Mouse (Mus musculus): ENCODE data around the gene Hunk.

Gene Hunk

DNA sequence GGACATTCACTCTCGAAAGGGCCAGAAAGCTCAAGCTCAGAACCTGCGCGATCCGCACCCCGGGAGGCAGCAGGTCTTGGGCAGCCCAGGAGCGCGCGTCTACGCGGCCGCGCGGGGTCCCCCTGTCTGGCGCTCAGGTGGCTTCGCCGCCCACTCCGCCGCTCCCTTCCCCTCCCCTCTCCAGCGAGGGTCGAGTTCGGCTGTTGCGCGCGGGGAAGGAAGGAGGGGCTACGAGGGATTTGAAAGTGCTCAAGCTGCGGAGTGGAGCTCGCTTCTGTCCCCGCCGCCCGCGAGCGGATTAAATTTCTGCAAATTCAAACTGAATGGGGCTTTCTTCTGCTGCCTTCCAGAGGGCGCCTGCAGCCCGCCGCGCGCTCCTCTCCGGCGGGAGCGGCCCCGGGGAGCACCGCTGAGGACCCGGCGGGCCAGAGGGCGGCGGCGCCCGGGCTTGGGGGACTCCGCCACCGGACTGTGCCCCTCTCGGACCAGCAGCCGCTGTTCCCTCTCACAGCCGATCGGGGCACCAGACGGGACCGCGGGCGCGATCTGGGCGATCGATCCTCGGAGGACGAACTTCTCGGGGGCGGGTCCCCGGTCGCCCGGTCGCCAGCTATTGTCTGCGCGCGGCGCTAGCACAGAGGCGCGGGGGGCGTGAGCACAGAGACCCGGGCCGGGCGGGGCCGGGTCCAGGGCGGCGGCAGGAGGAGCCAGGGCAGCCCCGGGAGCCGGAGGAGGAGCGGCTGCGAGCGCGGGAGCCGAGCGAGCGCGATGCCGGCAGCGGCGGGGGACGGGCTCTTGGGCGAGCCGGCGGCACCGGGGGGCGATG is at the start of gene Hunk:
TSS of gene Hunk (plus strand) at position 326 of the 826 bp plus-strand sequence.
- DNase-seq (ENCODE audit: low read depth): peak; percentile 2

DNA sequence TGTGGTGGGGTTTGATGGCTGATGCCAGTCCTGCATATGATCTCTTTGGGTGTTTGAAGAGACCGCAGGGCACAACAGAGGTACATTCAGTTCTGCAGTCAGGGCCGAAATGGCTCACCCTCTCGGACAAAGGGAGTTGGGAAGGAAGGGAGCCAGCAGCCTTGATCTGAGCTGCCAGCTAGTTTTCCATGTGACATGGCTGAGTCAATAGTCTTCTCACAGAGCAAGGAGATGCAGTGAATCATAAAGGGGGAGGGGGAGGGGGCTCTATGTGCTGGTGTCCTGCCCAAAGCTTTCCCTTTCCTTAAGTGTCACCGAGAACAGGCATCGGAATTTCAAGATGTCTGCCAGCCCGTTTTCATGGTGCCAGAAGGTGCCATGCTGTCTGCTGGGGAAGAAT is 46.8 kb upstream of the Hunk start:
- DNase-seq (ENCODE audit: low read depth): no peak

DNA sequence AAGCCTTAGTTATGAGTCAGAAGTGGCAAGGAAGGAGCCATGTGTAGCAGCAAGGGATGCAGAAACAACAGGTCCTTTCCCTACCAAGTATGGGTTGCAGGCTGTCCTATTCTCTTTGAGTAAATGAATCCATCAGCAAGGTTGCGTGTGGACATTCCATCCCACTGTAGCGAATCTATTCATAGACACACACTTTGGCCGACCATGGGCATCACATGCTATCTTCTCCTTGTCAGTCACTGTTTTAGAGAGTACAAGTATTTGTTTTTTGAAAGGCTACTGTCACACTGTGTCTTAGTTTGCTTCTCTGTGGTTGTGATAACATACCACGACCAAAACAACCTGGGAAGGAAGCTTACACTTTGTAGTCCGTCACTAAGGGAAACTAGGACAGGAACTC is 44.7 kb upstream of the Hunk start:
- peak; percentile 21 for DNase-seq (ENCODE audit: low read depth)

DNA sequence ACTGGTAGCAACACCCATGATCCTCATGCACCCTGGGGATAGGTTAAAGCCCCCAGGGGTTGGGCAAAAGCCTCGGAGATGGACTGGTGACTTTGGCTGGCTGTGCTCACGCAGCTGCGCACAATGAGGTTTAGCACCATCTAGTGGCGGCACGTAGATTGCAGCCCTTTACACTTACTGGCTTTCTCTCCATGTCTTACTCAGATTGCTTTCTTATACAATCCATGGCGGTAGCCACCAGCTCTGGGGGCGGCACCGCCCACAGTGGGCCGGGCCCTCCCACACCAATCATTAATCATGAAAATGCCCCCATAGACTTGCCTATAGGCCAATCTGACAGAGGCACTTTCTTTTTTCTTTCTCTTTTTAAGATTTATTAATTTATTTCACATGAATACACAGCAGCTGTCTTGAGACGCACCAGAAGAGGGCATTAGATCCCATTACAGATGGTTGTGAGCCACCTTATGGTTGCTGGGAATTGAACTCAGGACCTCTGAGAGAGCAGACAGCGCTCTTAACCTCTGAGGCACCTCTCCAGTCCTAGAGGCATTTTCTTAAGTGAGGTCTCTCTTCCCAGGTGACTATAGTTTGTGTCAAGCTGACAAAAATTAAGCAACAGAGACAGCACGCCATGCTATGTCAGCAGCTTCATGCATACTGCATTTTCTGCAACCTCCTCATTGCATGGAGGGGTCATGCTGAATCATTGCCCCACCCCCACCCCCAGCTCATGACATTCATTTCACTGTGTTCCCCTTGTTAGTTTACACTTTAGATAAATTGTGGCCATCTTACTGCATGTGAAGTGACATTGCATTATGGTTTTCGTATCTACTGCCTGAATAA is 35.9 kb upstream of the Hunk start:
- peak; percentile 77 for DNase-seq (ENCODE audit: low read depth)

DNA sequence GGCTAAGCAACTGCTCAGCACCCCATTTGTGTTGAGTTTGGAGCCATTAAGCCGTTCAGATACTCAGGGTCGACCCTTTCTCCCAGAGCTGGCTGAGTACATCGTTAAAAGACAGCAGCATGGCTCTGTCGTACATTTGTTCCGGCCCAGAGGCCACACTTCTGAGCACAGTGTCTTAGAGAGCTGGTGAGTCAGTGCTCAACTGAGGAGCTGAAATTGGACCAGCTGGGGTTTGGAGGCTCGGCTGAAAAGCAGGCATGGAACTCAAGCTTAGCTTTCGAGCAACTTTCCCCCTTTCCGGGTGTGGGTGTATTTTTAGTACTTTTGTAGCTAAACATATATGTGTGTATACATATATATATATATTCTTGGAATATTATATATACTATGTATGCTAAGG is 34.1 kb upstream of the Hunk start:
- DNase-seq (ENCODE audit: low read depth): no peak

DNA sequence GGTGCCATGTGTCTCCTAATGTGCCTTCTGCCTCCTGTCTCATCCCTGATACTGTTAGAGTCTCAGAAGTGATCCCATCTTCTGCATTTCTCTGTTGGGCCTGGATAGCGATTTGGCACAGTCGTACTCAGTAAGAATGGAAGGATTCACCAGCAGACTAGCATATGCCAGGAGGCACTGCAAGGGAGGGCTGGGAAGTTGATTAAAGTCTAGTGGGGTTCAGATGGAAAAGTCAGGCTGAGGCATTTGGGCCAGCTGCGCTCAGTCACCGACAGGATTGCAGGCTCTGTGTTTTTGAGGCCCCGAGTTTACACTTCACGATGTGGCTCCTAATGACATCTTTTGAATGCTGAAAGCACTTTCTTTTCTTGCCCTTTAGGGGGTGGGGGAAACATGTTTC is 33.1 kb upstream of the Hunk start:
- no peak for DNase-seq (ENCODE audit: low read depth)

DNA sequence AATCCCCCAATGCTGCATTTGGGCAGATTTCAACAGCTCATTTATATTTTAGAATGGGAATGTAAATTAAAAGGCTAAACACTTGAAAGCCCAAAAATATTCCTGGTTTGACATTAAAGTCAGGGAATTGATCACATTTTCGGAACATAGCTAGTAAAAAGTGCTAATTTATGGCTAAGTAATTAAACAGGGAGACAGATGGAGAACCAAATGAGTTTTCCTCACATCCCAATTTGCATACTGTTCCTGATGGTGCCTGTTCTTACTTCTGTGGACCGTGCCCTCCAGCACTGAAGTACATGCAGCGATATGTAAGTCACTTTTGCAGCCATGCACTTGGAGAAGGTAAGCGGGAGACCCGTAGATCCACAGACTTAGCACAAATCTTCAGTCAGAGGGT is 32.7 kb upstream of the Hunk start:
- DNase-seq (ENCODE audit: low read depth): no peak

DNA sequence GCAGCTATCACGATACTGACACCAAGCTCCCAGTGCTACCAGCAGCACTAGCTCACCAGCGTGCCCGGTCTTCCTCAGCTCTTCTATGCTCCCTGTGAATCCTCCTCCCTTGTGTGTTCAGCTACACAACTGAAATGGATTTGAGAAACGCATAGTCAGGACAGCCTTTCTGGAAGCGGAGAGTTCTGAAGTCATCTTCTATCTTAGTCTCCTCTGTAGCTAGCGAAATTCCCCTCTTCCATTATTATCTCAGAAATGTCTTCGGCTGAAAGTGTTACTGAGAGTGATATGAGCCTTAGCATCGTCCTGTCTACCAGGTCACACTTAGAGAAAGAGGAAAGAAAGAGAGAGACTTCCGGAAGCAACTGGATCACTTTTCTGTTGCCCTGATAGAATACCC is 26.5 kb upstream of the Hunk start:
- DNase-seq (ENCODE audit: low read depth): no peak

DNA sequence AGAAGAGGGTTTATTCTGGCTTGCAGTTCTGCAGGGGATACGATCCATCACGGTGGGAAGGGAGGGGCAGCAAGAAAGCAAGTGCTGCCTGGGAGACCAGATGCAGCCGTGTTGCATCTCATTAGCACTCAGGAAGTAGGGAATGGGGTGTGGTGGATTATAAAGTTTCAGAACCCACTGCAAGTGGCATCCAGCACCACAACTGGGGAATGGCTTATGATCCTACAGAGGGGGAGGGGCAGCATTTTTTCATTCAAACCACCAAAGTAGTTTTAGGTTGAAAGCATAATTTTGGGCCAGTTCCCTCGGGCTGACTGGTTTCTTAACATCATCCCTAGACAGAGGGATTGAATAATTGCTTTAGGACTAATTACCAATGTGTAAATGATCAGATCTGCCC is 26.1 kb upstream of the Hunk start:
- DNase-seq (ENCODE audit: low read depth): no peak

DNA sequence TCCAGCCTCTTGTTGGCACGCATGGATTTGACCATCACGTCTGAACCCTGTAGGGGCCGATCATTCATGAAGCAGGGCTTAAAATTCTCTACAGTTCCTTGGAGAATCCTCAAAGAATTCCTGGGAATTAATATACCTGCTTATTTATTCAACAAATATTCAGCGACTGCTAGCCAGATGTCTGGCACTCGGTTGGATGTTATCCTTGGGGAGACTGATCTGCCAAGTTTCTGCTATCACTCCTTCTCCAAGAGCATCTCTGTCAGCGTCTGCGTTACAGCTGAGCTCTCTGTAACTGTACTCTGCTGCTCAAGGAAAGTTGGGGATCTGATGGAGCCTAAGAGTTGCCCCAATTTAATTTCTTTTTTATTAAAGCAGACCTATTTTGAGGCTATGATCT is 25.5 kb upstream of the Hunk start:
- no peak for DNase-seq (ENCODE audit: low read depth)

DNA sequence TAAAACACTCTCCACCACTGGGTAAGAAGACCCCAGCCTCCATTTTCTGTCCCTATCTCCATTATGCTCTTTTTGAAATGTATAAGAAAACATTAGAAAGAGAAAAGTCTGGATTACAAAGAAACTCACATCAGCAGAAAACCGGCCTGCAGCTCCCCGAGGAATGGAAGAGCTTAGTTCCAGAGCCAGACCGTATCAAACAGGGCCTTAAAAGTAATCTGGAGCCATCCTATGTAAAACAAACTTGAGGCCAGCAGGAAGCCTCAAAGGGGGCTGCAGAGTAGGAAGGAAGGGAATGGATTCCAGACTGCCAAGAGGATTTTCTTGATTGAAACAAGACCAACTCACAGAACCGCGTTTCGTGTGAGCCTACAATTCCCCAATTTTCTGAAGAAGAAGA is 22.9 kb upstream of the Hunk start:
- DNase-seq (ENCODE audit: low read depth): no peak

DNA sequence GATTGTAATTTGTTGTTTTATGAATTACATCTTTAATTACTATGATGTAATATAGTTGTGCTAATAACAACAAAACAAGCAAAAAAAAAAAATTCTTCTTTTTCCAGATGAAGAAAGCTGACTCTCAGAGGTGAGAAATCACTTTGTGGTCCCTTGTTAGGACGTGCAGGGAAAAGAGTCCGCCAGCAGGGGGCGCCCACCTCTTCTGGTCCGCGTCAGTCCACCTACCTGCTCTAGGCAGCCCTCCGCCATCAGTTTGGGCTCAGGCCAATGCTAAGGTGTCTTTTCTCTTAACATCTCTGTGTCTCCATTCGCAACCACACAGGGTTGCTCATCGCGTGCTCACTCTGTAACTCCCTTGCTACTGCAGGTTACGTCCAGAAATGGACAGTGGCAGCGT is 5.9 kb upstream of the Hunk start:
- DNase-seq (ENCODE audit: low read depth): peak; percentile 63

DNA sequence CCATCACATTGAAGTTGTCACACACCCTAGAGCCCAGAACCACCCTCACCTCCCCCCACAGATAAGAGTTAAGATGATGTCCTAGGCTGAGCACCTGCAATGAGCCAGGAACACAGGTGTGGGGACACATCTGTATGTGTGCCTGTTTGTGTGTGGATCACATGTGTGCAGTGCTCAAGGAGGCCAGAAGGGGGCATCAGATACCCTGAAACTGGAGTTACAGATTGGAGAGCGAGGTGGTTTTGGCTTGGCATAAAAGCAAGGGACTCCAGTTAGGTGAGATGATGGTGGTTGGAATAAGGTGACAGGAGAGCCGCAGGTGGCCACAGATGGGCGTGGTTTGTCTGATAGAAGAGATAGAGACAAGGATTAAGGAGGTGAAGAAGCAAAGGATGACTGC is 4.2 kb upstream of the Hunk start:
- DNase-seq (ENCODE audit: low read depth): peak; percentile 4

DNA sequence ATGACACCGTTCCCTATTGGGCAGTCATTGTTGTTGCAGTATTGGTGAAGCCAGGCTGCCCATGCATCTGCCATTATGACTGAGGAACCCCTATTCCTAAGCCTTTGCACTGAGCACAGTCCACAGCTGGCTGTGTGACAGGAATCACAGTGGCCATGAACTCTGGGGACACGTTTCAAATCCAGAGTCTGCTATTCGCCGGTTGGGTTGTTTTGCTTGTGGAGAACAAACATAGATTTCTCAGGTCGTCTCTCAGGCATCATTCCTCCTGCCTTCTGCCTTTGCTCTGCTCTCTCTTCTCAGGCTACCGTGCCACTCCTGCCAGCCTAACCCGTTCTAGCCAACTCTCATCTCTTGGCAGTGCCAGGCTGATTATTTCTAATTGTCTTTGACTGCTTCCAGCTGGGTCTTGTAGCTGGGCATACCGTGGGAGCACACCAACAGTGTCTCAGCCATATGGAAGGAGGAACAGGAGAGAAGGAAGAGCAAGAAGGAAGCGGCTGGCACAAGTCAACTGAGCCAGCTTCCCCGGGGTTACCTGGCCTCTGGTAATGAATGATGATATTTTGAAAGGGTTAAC is 3.0 kb upstream of the Hunk start:
- no peak for DNase-seq (ENCODE audit: low read depth)

DNA sequence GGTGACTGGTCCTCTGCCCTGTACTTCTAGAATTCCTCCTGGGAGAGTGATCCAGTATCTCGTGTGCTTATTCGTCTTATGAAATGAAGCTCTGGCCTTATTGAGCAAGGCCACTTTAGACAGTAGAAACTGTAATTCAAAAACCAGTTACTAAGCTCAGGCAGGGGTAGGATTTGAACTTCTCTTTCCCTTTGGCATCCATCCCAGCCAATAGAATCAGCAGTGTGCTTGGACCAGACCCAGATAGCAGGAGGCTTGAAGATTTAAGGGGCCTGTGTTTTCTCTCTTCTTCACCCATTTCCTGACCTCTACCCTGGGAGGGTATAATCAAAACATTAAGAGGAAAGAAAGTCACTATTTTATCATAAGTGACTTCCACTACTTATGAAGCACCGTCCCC is 1.8 kb upstream of the Hunk start:
- DNase-seq (ENCODE audit: low read depth): no peak

DNA sequence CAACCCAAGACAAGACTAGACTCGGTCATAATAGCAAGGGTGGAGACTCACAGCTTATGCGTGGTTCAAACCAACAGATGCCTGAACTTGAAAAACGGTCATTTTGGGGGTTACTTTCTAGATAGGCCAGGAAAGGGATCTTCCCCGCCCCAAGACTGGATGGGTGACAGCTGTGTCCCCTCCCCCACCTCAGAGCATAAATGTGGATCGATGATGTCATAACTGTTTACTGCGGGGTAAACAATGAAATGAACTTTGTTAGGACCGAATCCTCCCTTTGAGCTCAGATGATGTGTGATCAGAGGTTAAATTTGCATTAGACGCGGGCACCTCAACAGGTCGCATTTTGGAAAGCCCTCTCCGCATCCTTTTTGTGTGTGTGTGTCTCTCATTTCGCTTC is 967 bp upstream of the Hunk start:
- DNase-seq (ENCODE audit: low read depth): no peak

DNA sequence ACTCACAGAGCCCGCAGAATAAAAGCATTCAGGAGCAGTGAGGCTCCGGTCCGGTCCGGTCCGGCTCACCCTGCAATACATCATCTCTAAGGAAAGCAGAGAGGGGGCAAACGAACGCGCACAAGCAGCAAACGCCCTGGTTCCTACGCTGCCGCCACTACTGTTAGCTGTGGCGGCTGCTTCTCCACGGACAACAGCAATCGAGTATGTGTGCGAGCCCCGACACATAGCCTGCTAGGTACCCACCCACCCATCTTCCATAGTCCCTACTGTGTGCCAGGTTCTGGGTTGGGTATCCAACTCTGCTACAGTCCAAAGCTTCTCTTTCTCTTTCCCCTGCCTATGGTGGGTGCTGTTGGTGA is 506 bp upstream of the Hunk start:
- DNase-seq (ENCODE audit: low read depth): no peak

DNA sequence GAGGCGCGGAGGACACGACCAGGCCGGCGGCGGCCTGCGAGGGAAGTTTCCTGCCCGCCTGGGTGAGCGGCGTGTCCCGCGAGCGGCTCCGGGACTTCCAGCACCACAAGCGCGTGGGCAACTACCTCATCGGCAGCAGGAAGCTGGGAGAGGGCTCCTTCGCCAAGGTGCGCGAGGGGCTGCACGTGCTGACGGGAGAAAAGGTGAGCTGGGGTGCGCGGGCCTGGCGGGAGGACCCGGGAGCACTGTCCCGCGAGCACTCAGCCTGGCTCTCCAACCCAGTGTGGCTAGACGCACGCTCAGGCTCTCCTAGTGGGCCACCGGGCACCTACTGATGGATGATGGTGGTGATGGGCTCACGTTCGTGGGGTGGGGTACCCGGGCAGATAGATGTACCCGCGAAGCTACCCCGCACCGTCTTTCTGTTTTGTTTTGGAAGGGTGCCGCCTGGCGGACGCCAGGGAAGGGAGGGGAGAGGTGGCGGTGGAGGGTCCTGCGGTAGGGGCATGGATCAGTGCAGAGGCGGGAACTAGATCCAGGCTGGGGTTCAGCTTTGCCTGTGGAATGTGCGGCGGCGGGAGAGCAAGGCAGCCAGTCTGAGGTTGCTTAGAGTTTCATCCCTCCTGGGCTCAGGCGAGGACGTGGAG is 824 bp downstream of the Hunk start:
- DNase-seq (ENCODE audit: low read depth): no peak

DNA sequence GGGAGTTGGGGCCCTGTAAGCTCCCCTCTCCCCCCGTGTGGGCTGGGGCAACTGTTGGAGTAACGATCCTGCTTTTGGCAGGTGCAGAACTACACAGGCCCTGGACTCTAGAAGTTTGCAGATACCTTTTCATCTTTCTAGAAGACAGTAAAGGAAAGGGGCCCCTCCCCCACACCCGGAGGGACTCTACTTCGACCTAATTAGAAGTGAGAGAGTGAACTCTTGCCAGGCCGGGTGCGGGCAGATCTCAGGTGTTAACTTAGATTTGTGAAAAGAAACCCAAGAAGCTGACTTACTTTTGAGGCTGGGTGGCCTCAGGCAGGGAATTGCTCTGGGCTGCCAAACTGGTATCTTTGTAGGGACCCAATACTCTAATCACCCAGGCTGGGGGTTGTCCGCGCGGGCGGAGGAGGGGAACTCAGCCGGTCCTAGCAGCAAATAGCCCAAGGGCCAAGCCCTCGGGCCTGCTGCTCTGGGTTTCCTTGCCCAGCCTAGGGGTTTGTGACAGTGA is 1.4 kb downstream of the Hunk start:
- peak; percentile 3 for DNase-seq (ENCODE audit: low read depth)

DNA sequence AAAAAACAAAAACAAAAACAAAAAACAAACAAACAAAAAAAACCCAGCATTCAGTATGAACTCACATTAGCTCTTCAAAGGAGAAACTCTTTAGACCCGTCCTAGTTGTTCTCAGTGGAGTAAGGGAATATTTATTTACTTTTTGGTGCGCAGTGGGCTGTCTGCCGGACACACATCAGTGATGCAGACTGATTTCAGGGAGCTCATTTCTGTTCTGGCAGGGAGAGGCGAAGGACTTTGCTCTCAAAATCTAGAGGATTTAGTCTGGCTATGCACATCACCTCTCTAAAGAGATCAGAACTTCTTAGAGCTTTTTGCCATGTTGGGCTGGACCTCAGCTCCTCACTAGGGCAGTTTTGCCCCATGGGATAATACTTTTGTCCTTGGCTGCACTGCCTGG is 2.1 kb downstream of the Hunk start:
- no peak for DNase-seq (ENCODE audit: low read depth)

DNA sequence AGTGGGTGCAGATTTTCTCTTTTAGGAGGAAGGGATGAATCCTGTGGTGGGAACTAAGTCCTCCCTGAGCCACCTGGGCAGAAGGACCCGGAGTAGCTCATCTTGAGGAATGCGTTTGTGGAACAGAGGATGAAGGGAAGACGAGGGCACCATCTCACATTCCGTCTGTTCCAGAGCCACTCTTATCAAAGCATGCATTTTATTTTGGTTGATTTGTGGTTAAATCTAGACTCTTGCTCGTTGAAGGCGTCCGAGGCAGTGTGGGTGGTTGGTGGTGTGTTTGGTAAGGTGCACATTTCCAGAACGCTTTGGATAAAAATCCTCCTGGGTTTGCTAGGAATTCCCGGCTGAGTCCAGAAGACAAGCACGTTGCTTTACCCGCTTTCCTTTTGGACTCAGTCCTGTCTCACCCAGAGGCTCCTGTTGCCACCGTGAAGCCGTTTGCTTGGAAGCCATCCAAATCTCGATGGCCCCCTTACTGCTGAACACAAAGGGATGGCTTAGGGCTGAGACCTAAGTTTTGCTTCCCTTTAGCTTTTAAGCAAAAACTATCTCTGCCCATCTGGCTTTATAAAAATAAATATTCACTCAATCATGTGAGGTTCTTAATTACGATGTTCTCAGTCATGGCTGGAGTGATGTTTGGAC is 3.4 kb downstream of the Hunk start:
- no peak for DNase-seq (ENCODE audit: low read depth)

DNA sequence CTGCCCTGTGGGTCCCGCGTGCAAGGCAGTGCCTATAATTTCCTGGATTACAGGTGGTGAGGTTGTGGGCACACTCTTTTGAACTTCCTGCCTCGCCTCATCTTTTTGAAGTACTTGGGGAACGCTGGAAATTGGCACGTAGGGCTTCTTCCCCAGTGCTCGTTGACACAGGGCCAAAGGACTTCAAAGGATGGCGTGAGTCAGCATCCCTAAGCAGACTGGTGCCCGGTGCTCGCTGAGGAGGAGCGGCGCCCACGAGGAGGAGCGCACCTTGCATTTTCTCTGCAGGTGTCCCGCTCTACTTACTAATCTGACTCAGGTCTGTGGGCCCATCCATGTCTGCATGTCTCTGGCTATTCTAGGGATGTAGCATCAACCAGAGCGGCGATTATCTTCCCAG is 4.9 kb downstream of the Hunk start:
- DNase-seq (ENCODE audit: low read depth): no peak
